Mouse (Mus musculus): ENCODE results near the gene Hist1h3c.
"Not testable (repeated sequence)": the region's sequence is repeated elsewhere in the genome, so short reads cannot be mapped to it uniquely, and the experiment has no call there.

Gene Hist1h3c

DNA sequence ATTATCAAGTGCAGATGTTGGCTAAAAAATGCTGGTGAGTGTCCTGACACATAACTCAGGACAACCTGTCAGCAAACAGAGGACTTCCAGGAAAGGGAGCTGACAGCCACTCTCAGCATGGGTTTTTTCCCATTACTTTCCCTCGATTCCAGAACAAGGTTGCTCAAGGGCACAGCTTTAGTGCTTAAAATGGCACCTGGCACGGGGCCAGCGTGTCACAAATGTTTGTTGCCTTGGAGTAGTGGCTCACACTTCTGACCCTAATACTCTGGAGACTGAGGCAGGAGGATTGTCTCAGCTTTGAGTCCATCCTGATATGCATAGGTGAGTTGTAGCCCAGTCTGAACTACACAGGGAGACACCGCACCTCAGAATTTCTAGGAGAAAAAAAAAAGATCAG lies 36.7 kb downstream of the Hist1h3c start:
- DNase-seq (ENCODE audit: low read depth, low spot score): no peak
- H3K27me3 ChIP-seq (ENCODE audit: control insufficient read depth, insufficient read depth, low read length, poor library complexity, severe bottlenecking): no peaks in the 10 kb centered on the region
- no peaks in the 10 kb centered on the region for H3K36me3 ChIP-seq (ENCODE audit: control insufficient read depth, insufficient read depth, low read length, poor library complexity, severe bottlenecking)

GRCm38 (mm10) chr13:23708041-23708440 lies 37.4 kb downstream of the Hist1h3c start:
- H3K36me3 ChIP-seq (ENCODE audit: control insufficient read depth, insufficient read depth, low read length, poor library complexity, severe bottlenecking): no peaks in the 10 kb centered on the region

GRCm38 (mm10) chr13:23706771-23707170 lies 38.6 kb downstream of the Hist1h3c start:
- Histone ChIP-seq H3K27me3 (ENCODE audit: control insufficient read depth, insufficient read depth, low read length, poor library complexity, severe bottlenecking) (no peaks in the 10 kb centered on the region), H3K36me3 (ENCODE audit: control insufficient read depth, insufficient read depth, low read length, poor library complexity, severe bottlenecking) (no peaks in the 10 kb centered on the region)
- DNase-seq (ENCODE audit: low read depth, low spot score): no peak

More at GRCm38 (mm10) chr13:23708041-23708440, 37.4 kb downstream of the Hist1h3c start:
- no peak for DNase-seq (ENCODE audit: low read depth, low spot score)
- no peaks in the 10 kb centered on the region for H3K27me3 ChIP-seq (ENCODE audit: control insufficient read depth, insufficient read depth, low read length, poor library complexity, severe bottlenecking)

DNA sequence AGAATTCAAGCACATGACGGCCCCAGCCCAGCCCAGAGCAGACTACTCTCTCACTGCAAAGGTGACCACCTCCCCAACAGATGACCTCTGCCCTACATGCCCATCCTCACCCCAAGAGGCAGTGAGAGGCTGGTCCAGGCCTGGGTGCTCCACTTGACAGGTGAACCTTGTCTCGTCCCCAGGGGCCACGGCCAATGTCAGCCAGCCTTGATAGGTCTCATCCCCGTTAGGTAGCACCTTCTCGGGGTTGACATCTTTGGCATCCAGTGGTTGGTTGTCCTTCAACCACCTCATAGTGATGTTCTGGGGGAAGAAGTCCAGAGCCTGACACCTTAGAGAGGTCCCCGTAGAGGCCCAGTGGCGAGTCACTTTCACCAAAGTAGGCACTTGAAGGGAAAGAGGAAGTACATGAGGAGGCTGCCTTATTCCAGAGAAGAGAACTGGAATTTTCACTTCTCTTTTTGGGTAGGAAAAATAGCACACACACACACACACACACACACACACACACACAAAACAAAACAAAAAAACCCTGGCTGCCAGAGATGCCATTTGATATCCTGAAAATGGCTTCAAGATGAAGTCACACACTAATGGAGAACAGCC lies 39.5 kb downstream of the Hist1h3c start:
- Histone ChIP-seq H3K36me3 (ENCODE audit: control insufficient read depth, insufficient read depth, low read length, poor library complexity, severe bottlenecking) (no peaks in the 10 kb centered on the region), H3K27me3 (ENCODE audit: control insufficient read depth, insufficient read depth, low read length, poor library complexity, severe bottlenecking) (no peaks in the 10 kb centered on the region)
- peak; percentile 52 for DNase-seq (ENCODE audit: low read depth, low spot score)

DNA sequence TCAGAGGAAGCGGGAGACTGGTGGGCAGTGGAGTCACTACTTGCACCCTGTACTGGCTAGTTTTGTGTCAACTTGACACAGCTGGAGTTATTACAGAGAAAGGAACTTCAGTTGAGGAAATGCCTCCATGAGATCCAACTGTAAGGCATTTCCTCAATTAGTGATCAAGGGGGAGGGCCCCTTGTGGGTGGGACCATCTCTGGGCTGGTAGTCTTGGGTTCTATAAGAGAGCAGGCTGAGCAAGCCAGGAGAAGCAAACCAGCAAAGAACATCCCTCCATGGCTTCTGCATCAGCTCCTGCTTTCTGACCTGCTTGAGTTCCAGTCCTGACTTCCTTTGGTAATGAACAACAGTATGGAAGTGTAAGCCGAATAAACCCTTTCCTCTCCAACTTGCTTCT lies 42.6 kb downstream of the Hist1h3c start:
- DNase-seq (ENCODE audit: low read depth, low spot score); H3K27me3 ChIP-seq (ENCODE audit: control insufficient read depth, insufficient read depth, low read length, poor library complexity, severe bottlenecking); H3K36me3 ChIP-seq (ENCODE audit: control insufficient read depth, insufficient read depth, low read length, poor library complexity, severe bottlenecking): not testable (repeated sequence)

DNA sequence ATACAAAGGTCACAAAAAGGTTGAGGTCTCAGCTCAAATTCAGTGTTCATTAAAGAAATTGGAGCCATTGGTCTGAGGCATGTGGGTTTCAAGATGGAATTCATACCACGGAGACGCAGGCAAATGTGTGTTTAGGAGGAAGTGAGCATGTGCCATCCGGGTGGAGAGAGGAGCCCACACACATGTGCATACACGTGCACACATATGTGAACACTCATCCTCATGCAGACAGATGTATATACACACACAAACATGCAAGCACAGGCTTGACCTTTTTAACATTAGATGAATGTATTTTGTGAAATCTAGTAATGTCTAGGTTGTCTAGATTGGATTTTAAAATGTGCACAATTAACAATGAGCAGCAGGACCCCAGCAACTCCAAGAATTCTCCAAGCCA lies 43.2 kb downstream of the Hist1h3c start:
- DNase-seq (ENCODE audit: low read depth, low spot score): no peak
- no peaks in the 10 kb centered on the region for H3K27me3 ChIP-seq (ENCODE audit: control insufficient read depth, insufficient read depth, low read length, poor library complexity, severe bottlenecking)

DNA sequence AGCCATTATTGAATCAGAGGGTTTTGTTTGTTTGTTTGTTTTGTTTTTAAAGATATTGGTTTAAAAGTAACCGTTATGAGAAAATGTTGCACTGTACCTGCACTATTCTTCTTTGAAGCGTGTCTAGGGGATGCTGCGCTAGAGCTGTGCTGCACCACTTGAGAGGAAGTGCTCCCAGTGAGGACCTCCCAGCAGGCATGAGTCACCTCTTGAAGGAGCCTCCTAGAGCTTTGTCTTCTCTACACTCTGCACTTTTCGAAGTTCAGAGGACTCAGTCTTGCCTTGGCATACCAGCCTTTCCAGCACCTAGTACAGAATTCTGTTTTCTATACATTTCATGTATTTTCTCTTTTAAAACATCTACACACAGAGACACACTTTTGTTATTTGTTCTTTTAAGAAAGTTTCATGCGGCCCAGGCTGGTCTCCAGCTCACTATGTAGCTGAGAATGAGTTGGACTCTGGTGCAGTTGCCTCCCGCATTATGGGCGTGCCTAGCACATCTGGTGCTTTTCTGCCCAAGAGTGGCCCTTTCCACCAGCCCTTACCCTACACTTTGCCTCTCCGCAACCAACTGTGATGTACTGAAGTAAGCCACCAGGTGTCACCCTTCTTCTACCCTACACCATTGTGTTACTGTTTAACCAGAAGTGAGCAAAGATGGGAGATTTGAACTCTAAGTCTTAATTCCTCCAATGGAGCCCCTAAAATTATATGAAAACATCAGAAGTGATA lies 44.4 kb downstream of the Hist1h3c start:
- peak; percentile 91 for DNase-seq (ENCODE audit: low read depth, low spot score)
- Histone ChIP-seq H3K27me3 (ENCODE audit: control insufficient read depth, insufficient read depth, low read length, poor library complexity, severe bottlenecking) (no peaks in the 10 kb centered on the region), H3K36me3 (ENCODE audit: control insufficient read depth, insufficient read depth, low read length, poor library complexity, severe bottlenecking) (no peaks in the 10 kb centered on the region)

More for the DNA sequence above, 43.2 kb downstream of the Hist1h3c start:
- no peaks in the 10 kb centered on the region for H3K36me3 ChIP-seq (ENCODE audit: control insufficient read depth, insufficient read depth, low read length, poor library complexity, severe bottlenecking)

- no peak for DNase-seq (ENCODE audit: low read depth, low spot score)
- H3K36me3 ChIP-seq (ENCODE audit: control insufficient read depth, insufficient read depth, low read length, poor library complexity, severe bottlenecking): no peaks in the 10 kb centered on the region
Measured at GRCm38 (mm10) chr13:23699767-23700166, 45.6 kb downstream of the Hist1h3c start.

DNA sequence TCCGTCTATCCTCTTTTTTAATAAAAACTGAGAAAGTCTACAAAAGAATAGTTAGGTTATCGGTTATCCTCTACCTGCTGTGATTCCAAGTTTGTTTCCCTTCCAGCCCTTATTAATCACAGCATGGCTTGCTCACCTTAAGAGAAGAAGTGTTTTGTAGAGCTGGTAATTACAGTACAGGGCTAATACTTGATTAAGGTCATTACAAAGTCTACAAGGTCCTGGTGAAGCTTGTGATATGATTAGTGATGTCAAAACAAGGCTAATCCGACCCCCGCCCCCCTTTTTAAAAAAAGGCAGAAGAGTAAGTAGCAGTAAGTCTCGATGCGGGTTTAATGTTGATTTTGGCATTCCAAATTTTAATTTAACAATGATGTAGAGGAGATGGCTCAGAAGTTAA lies 46.4 kb downstream of the Hist1h3c start:
- Histone ChIP-seq H3K27me3 (ENCODE audit: control insufficient read depth, insufficient read depth, low read length, poor library complexity, severe bottlenecking) (no peaks in the 10 kb centered on the region), H3K36me3 (ENCODE audit: control insufficient read depth, insufficient read depth, low read length, poor library complexity, severe bottlenecking) (no peaks in the 10 kb centered on the region)
- no peak for DNase-seq (ENCODE audit: low read depth, low spot score)

More at GRCm38 (mm10) chr13:23699767-23700166, 45.6 kb downstream of the Hist1h3c start:
- H3K27me3 ChIP-seq (ENCODE audit: control insufficient read depth, insufficient read depth, low read length, poor library complexity, severe bottlenecking): no peaks in the 10 kb centered on the region

GRCm38 (mm10) chr13:23698300-23698693 lies 47.1 kb downstream of the Hist1h3c start, which contains the start of gene Hist1h4c:
Hist1h4c (minus strand) TSS chr13:23698454.
- Histone ChIP-seq H3K36me3 (ENCODE audit: control insufficient read depth, insufficient read depth, low read length, poor library complexity, severe bottlenecking) (no peaks in the 10 kb centered on the region), H3K27me3 (ENCODE audit: control insufficient read depth, insufficient read depth, low read length, poor library complexity, severe bottlenecking) (no peaks in the 10 kb centered on the region)
- DNase-seq (ENCODE audit: low read depth, low spot score): peak; percentile 100

GRCm38 (mm10) chr13:23697491-23698299 lies 47.7 kb downstream of the Hist1h3c start:
- H3K27me3 ChIP-seq (ENCODE audit: control insufficient read depth, insufficient read depth, low read length, poor library complexity, severe bottlenecking): no peaks in the 10 kb centered on the region
- DNase-seq (ENCODE audit: low read depth, low spot score): peak; percentile 86

GRCm38 (mm10) chr13:23696061-23696474 lies 49.3 kb downstream of the Hist1h3c start:
- no peak for DNase-seq (ENCODE audit: low read depth, low spot score)
- Histone ChIP-seq H3K36me3 (ENCODE audit: control insufficient read depth, insufficient read depth, low read length, poor library complexity, severe bottlenecking) (no peaks in the 10 kb centered on the region), H3K27me3 (ENCODE audit: control insufficient read depth, insufficient read depth, low read length, poor library complexity, severe bottlenecking) (no peaks in the 10 kb centered on the region)

More at GRCm38 (mm10) chr13:23697491-23698299, 47.7 kb downstream of the Hist1h3c start:
- no peaks in the 10 kb centered on the region for H3K36me3 ChIP-seq (ENCODE audit: control insufficient read depth, insufficient read depth, low read length, poor library complexity, severe bottlenecking)

- no peak for DNase-seq (ENCODE audit: low read depth, low spot score)
- no peaks in the 10 kb centered on the region for H3K27me3 ChIP-seq (ENCODE audit: control insufficient read depth, insufficient read depth, low read length, poor library complexity, severe bottlenecking)
- no peaks in the 10 kb centered on the region for H3K36me3 ChIP-seq (ENCODE audit: control insufficient read depth, insufficient read depth, low read length, poor library complexity, severe bottlenecking)
Measured at GRCm38 (mm10) chr13:23695514-23695913, 49.9 kb downstream of the Hist1h3c start, which contains the start of gene Hist1h1t. Hist1h1t (plus strand) TSS chr13:23695814.
